ENCODE assay signal across 18 mouse cellular contexts in the genomic region with DNA sequence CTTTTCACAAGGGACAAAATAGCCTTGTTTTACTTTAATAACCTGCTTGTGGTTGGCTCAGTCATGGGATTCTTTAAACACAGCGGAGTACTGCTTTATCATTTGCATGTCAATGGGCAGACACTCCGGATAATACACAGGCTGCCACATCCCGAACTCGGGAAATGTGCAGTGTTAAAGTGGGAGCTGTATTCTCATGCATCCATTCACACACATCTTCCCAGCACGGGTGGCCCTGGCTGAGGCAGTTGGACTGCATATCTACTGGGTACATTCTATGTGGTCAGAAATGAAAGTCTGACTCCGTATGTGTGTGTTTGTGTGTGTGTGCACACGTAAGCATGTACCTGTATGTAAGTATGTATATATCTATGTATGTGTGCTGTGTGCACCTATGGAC.
A peak's percentile ranks its signal among the peaks of the same experiment; 100 is the strongest.
DNase-seq lines count a peak whose midpoint lies in the region; ATAC-seq and TF ChIP-seq lines count a peak whose summit lies in the region.
"Had no signal": no experiment of that assay in that cellular context is flagged by ENCODE, and none has a peak within 500 bp of the region (broad histone marks: within the 10 kb centered on the region; RNA-seq: fewer than 3 reads in every experiment).

No protein-coding gene starts in this region.

- H3K4me1 ChIP-seq in hindbrain, embryonic 12.5 days: peaks cover 22% of the 10 kb centered on the region
- peaks cover 5% of the 10 kb centered on the region; the same call in 1 of the 2 replicates for H3K4me1 ChIP-seq in hindbrain, postnatal 0 days (ENCODE audit: insufficient read depth, low read length)
- H3K4me1 ChIP-seq in forebrain, embryonic 15.5 days: peaks cover 27% of the 10 kb centered on the region
- peaks cover 3% of the 10 kb centered on the region for H3K4me1 ChIP-seq in midbrain, embryonic 16.5 days (ENCODE audit: control insufficient read depth, insufficient read depth, low read length)

- 43% methylated on average over 7 of the region's 7 CpGs for WGBS in hindbrain, embryonic 12.5 days
- 39% methylated on average over 7 of the region's 7 CpGs for WGBS in hindbrain, postnatal 0 days
- WGBS in forebrain, embryonic 15.5 days: 20% methylated on average over 7 of the region's 7 CpGs
- WGBS in midbrain, embryonic 16.5 days: 31% methylated on average over 7 of the region's 7 CpGs

- no peak for TF ChIP-seq CTCF in hindbrain, postnatal 0 days (IDR thresholded peaks at IDR 0.05; ENCODE audit: low read depth)

- no peak overlapping the region for H3K4me3 ChIP-seq in hindbrain, embryonic 12.5 days
- no peak overlapping the region for H3K4me3 ChIP-seq in hindbrain, postnatal 0 days (ENCODE audit: low read length)
- no peak overlapping the region for H3K4me3 ChIP-seq in forebrain, embryonic 15.5 days
- no peak overlapping the region for H3K4me3 ChIP-seq in midbrain, embryonic 16.5 days (ENCODE audit: low read depth, low read length)
- H3K4me3 ChIP-seq: heart, adult 2 months; lung, embryonic 15.5 days had no signal

- H3K9me3 ChIP-seq in hindbrain, embryonic 12.5 days (replicated peaks): no peaks in the 10 kb centered on the region
- H3K9me3 ChIP-seq in hindbrain, postnatal 0 days (ENCODE audit: low read length): no peaks in the 10 kb centered on the region
- H3K9me3 ChIP-seq in forebrain, embryonic 15.5 days: no peaks in the 10 kb centered on the region
- no peaks in the 10 kb centered on the region for H3K9me3 ChIP-seq in midbrain, embryonic 16.5 days (replicated peaks; ENCODE audit: control insufficient read depth, low read length, poor library complexity, severe bottlenecking)
- H3K9me3 ChIP-seq: lung, embryonic 15.5 days had no signal

- H3K9ac ChIP-seq in hindbrain, embryonic 12.5 days: no peak overlapping the region
- H3K9ac ChIP-seq in hindbrain, postnatal 0 days (replicated peaks; ENCODE audit: low read length): no peak overlapping the region
- H3K9ac ChIP-seq in forebrain, embryonic 15.5 days (replicated peaks): no peak overlapping the region
- no peak overlapping the region for H3K9ac ChIP-seq in midbrain, embryonic 16.5 days (ENCODE audit: low read depth, low read length)
- H3K9ac ChIP-seq: liver, embryonic 14.5 days; lung, embryonic 15.5 days had no signal

- no peaks in the 10 kb centered on the region for H3K27me3 ChIP-seq in hindbrain, embryonic 12.5 days
- no peaks in the 10 kb centered on the region for H3K27me3 ChIP-seq in hindbrain, postnatal 0 days (ENCODE audit: insufficient read depth, low read length)
- no peaks in the 10 kb centered on the region for H3K27me3 ChIP-seq in forebrain, embryonic 15.5 days
- no peaks in the 10 kb centered on the region for H3K27me3 ChIP-seq in midbrain, embryonic 16.5 days (ENCODE audit: control insufficient read depth, insufficient read depth, low read depth, low read length)
- H3K27me3 ChIP-seq: lung, embryonic 15.5 days had no signal

- H3K36me3 ChIP-seq in hindbrain, embryonic 12.5 days: no peaks in the 10 kb centered on the region
- H3K36me3 ChIP-seq in hindbrain, postnatal 0 days (ENCODE audit: insufficient read depth, low read length): no peaks in the 10 kb centered on the region
- H3K36me3 ChIP-seq in forebrain, embryonic 15.5 days: no peaks in the 10 kb centered on the region
- H3K36me3 ChIP-seq in midbrain, embryonic 16.5 days (ENCODE audit: control insufficient read depth, insufficient read depth, low read length): no peaks in the 10 kb centered on the region
- H3K36me3 ChIP-seq: lung, embryonic 15.5 days had no signal

- no peak for DNase-seq in hindbrain, postnatal 0 days (ENCODE audit: low spot score)
- DNase-seq in ZHBTc4 (ENCODE audit: low read depth, low spot score): peak; percentile 46
- no peak for DNase-seq in right cerebral cortex, adult 2 months (ENCODE audit: low spot score in 2 of 2)
- no peak for DNase-seq in urinary bladder, postnatal 10 days (ENCODE audit: low spot score)
- DNase-seq: adrenal gland, adult 2 months; B cell, adult 2 months; cerebellum, adult 9-11 months; gastrocnemius, postnatal 14 days; heart, adult 2 months; kidney, adult 11 months; right cerebral cortex, postnatal 14 days; thymus, postnatal 36 days had no signal

- no peak overlapping the region for H3K27ac ChIP-seq in hindbrain, embryonic 12.5 days
- no peak overlapping the region for H3K27ac ChIP-seq in hindbrain, postnatal 0 days
- no peak overlapping the region for H3K27ac ChIP-seq in forebrain, embryonic 15.5 days (replicated peaks)
- H3K27ac ChIP-seq in midbrain, embryonic 16.5 days (ENCODE audit: low read length): no peak overlapping the region
- H3K27ac ChIP-seq: heart, adult 2 months; kidney, postnatal 0 days; liver, embryonic 14.5 days; lung, embryonic 15.5 days had no signal

- no peak overlapping the region for H3K4me2 ChIP-seq in hindbrain, embryonic 12.5 days (replicated peaks)
- no peak overlapping the region for H3K4me2 ChIP-seq in hindbrain, postnatal 0 days (ENCODE audit: low read depth, low read length)
- no peak overlapping the region for H3K4me2 ChIP-seq in forebrain, embryonic 15.5 days (replicated peaks)
- H3K4me2 ChIP-seq in midbrain, embryonic 16.5 days (ENCODE audit: low read length): no peak overlapping the region
- H3K4me2 ChIP-seq: lung, embryonic 15.5 days had no signal

- ATAC-seq in hindbrain, embryonic 12.5 days (ENCODE audit: low FRiP score): peak; percentile 75
- ATAC-seq in hindbrain, postnatal 0 days: no peak
- ATAC-seq in forebrain, embryonic 15.5 days (replicated peaks): peak; percentile 58
- peak; percentile 34; the same call in 1 of the 2 replicates for ATAC-seq in midbrain, embryonic 16.5 days
